Mouse (Mus musculus) stomach, embryonic 14.5 days (tissue): ENCODE data around the gene Ephb1. TPM values are rescaled to one million over a fixed set of nuclear protein-coding genes. Genes with fewer than 3 reads are reported as not detected.
A peak's percentile ranks its signal among the peaks of the same experiment; 100 is the strongest.

Experiments used
- ATAC-seq: fragments of 200-750 bp; cut with Nextera tagmentation; 2 replicates; pipeline ENCODE4 v1.8.0; 2017; ENCODE audit warnings: low read depth, moderate TSS enrichment; ENCODE audit not compliant: insufficient number of reproducible peaks, insufficient read depth, low FRiP score
- H3K27ac ChIP-seq: fragments of 300-500 bp; sonication (generic); 2 replicates; pipeline ENCODE4 v1.5.1; 2014; ENCODE audit warnings: mild to moderate bottlenecking, low read length, moderate library complexity, mixed read lengths
- H3K27me3 ChIP-seq: fragments of 300-500 bp; sonication (generic); 2 replicates; pipeline ENCODE4 v1.6.1; 2014; ENCODE audit warnings: low read length, control low read depth, mixed read lengths; ENCODE audit not compliant: control insufficient read depth, insufficient read depth
- H3K36me3 ChIP-seq: fragments of 300-500 bp; sonication (generic); 2 replicates; pipeline ENCODE4 v1.6.1; 2014; ENCODE audit warnings: mild to moderate bottlenecking, control low read depth, low read length, moderate library complexity, mixed read lengths; ENCODE audit not compliant: control insufficient read depth, insufficient read depth
- H3K4me1 ChIP-seq: fragments of 300-500 bp; sonication (generic); 2 replicates; pipeline ENCODE4 v1.6.1; 2014; ENCODE audit warnings: low read length, control low read depth, mixed read lengths; ENCODE audit not compliant: control insufficient read depth, insufficient read depth
- H3K4me2 ChIP-seq: fragments of 300-500 bp; sonication (generic); replicated peaks from 2 replicates; pipeline ENCODE4 v1.6.1; 2014; ENCODE audit warnings: low read depth, low read length, control low read depth
- H3K4me3 ChIP-seq: fragments of 300-500 bp; sonication (generic); 2 replicates; pipeline ENCODE4 v1.5.1; 2014; ENCODE audit warnings: low read depth, low read length, control low read depth
- H3K9ac ChIP-seq: fragments of 300-500 bp; sonication (generic); replicated peaks from 2 replicates; pipeline ENCODE4 v1.6.1; 2014; ENCODE audit warnings: low read depth, mild to moderate bottlenecking, control low read depth, low read length, moderate library complexity, mixed read lengths
- H3K9me3 ChIP-seq: fragments of 300-500 bp; sonication (generic); 2 replicates; pipeline ENCODE4 v1.6.1; 2016; ENCODE audit warnings: low read depth, low read length, control low read depth; ENCODE audit not compliant: control insufficient read depth
- WGBS: fragments of 180-500 bp; shearing (Covaris S2); extraction: QIAGEN DNeasy Blood & Tissue Kit; methylation state at CpG from one replicate; pipeline ENCODE4 v1.1.7; 2014; 5-methylcytosine and 5-hydroxymethylcytosine counted together
- polyA plus RNA-seq: library from polyadenylated mRNA; unstranded; fragments of >200 nt; fragmentation: Nextera tagmentation; extraction: Ambion mirVana; gene quantifications from 2 replicates; pipeline ENCODE4 v1.2.1, GENCODE M21; 2014

Gene Ephb1
- polyA plus RNA-seq, 1 experiment from 2014 or later: 7.8 TPM

- Histone ChIP-seq H3K9me3 (no peaks in the 10 kb centered on the region), H3K9ac (no peak overlapping the region), H3K4me3 (no peak overlapping the region), H3K27me3 (no peaks in the 10 kb centered on the region), H3K4me1 (no peaks in the 10 kb centered on the region), H3K36me3 (no peaks in the 10 kb centered on the region), H3K27ac (no peak overlapping the region), H3K4me2 (no peak overlapping the region)
- ATAC-seq: no peak
- WGBS: 69% methylated on average over 7 of the region's 7 CpGs
These were observed 409.2 kb downstream of the Ephb1 start for GRCm38 (mm10) chr9:101945326-101945725.

GRCm38 (mm10) chr9:101942058-101942669 lies 412.3 kb downstream of the Ephb1 start:
- Histone ChIP-seq H3K9ac (no peak overlapping the region), H3K27ac (no peak overlapping the region), H3K36me3 (no peaks in the 10 kb centered on the region), H3K27me3 (no peaks in the 10 kb centered on the region), H3K4me2 (no peak overlapping the region), H3K9me3 (no peaks in the 10 kb centered on the region), H3K4me3 (no peak overlapping the region), H3K4me1 (no peaks in the 10 kb centered on the region)
- WGBS: 77% methylated on average over 9 of the region's 9 CpGs
- ATAC-seq: no peak

GRCm38 (mm10) chr9:101940182-101940581 lies 414.3 kb downstream of the Ephb1 start:
- Histone ChIP-seq H3K9me3 (no peaks in the 10 kb centered on the region), H3K27me3 (no peaks in the 10 kb centered on the region), H3K4me3 (no peak overlapping the region), H3K4me2 (no peak overlapping the region), H3K36me3 (no peaks in the 10 kb centered on the region), H3K27ac (no peak overlapping the region), H3K4me1 (no peaks in the 10 kb centered on the region), H3K9ac (no peak overlapping the region)
- WGBS: 69% methylated on average over 3 of the region's 3 CpGs
- ATAC-seq: no peak

GRCm38 (mm10) chr9:101939006-101939405 lies 415.5 kb downstream of the Ephb1 start:
- WGBS: 76% methylated on average over 5 of the region's 5 CpGs
- ATAC-seq: no peak
- no peaks in the 10 kb centered on the region for H3K9me3 ChIP-seq
- no peaks in the 10 kb centered on the region for H3K36me3 ChIP-seq
- H3K9ac ChIP-seq: no peak overlapping the region
- no peaks in the 10 kb centered on the region for H3K4me1 ChIP-seq
- no peaks in the 10 kb centered on the region for H3K27me3 ChIP-seq
- no peak overlapping the region for H3K27ac ChIP-seq
- no peak overlapping the region for H3K4me2 ChIP-seq
- H3K4me3 ChIP-seq: no peak overlapping the region

- no peak overlapping the region for H3K4me3 ChIP-seq
- no peak for ATAC-seq
- H3K27me3 ChIP-seq: no peaks in the 10 kb centered on the region
- H3K36me3 ChIP-seq: no peaks in the 10 kb centered on the region
- no peaks in the 10 kb centered on the region for H3K4me1 ChIP-seq
- H3K9ac ChIP-seq: no peak overlapping the region
- WGBS: 70% methylated on average over 4 of the region's 4 CpGs
- H3K9me3 ChIP-seq: no peaks in the 10 kb centered on the region
- H3K4me2 ChIP-seq: no peak overlapping the region
- no peak overlapping the region for H3K27ac ChIP-seq
These were observed 416.4 kb downstream of the Ephb1 start for GRCm38 (mm10) chr9:101938066-101938465.

GRCm38 (mm10) chr9:101934887-101935286 lies 419.6 kb downstream of the Ephb1 start:
- Histone ChIP-seq H3K9ac (no peak overlapping the region), H3K9me3 (no peaks in the 10 kb centered on the region), H3K4me1 (no peaks in the 10 kb centered on the region), H3K27me3 (no peaks in the 10 kb centered on the region), H3K4me3 (no peak overlapping the region), H3K36me3 (no peaks in the 10 kb centered on the region), H3K27ac (no peak overlapping the region), H3K4me2 (no peak overlapping the region)
- no peak for ATAC-seq
- 79% methylated on average over 8 of the region's 8 CpGs for WGBS

GRCm38 (mm10) chr9:101933946-101934573 lies 420.4 kb downstream of the Ephb1 start:
- Histone ChIP-seq H3K27ac (no peak overlapping the region), H3K4me2 (no peak overlapping the region), H3K9me3 (no peaks in the 10 kb centered on the region), H3K4me3 (no peak overlapping the region), H3K9ac (no peak overlapping the region), H3K36me3 (no peaks in the 10 kb centered on the region), H3K27me3 (no peaks in the 10 kb centered on the region), H3K4me1 (no peaks in the 10 kb centered on the region)
- ATAC-seq: no peak
- 59% methylated on average over 8 of the region's 8 CpGs for WGBS

- Histone ChIP-seq H3K4me1 (no peaks in the 10 kb centered on the region), H3K4me3 (no peak overlapping the region), H3K27ac (no peak overlapping the region), H3K36me3 (no peaks in the 10 kb centered on the region), H3K4me2 (no peak overlapping the region), H3K27me3 (no peaks in the 10 kb centered on the region), H3K9ac (no peak overlapping the region), H3K9me3 (no peaks in the 10 kb centered on the region)
- ATAC-seq: peak; percentile 77; the same call in 1 of the 2 replicates
- 57% methylated on average over 4 of the region's 4 CpGs for WGBS
These were observed 429.7 kb downstream of the Ephb1 start for GRCm38 (mm10) chr9:101924829-101925228.

- Histone ChIP-seq H3K27me3 (no peaks in the 10 kb centered on the region), H3K9me3 (no peaks in the 10 kb centered on the region), H3K9ac (no peak overlapping the region), H3K4me3 (no peak overlapping the region), H3K4me2 (no peak overlapping the region), H3K36me3 (no peaks in the 10 kb centered on the region), H3K4me1 (no peaks in the 10 kb centered on the region), H3K27ac (no peak overlapping the region)
- ATAC-seq: no peak
- 68% methylated on average over 4 of the region's 4 CpGs for WGBS
These were observed 431.6 kb downstream of the Ephb1 start for GRCm38 (mm10) chr9:101922846-101923245.
